Mouse (Mus musculus) lung, adult 2 months (tissue): ENCODE data around the gene Lamp1.

ENCODE experiments used
- CTCF ChIP-seq: fragments of 200-500 bp; IDR thresholded peaks from 2 replicates; pipeline ENCODE4 v1.5.1; 2011; ENCODE audit warnings: mild to moderate bottlenecking, low read length, control low read depth; ENCODE audit not compliant: insufficient read depth
- POLR2A ChIP-seq: fragments of 200-500 bp; IDR thresholded peaks from 2 replicates; pipeline ENCODE4 v1.6.1; 2011; ENCODE audit warnings: low read depth, mild to moderate bottlenecking, control low read depth, low read length, borderline replicate concordance; ENCODE audit errors: extremely low read depth

GRCm38 (mm10) chr8:13174305-13174704, 15.3 kb downstream of the Lamp1 start:
- no peak for TF ChIP-seq CTCF
- TF ChIP-seq POLR2A, result no peak
